Mouse (Mus musculus): ENCODE measurements around the gene Arrb2. TPM values are rescaled to one million over a fixed set of nuclear protein-coding genes. Genes with fewer than 3 reads are reported as not detected.
A peak's percentile ranks its signal among the peaks of the same experiment; 100 is the strongest.
"Not testable (repeated sequence)": the region's sequence is repeated elsewhere in the genome, so short reads cannot be mapped to it uniquely, and the experiment has no call there.

The Arrb2 gene
- polyA plus RNA-seq, 1 experiment from 2014 or later: 19.0 TPM

DNA sequence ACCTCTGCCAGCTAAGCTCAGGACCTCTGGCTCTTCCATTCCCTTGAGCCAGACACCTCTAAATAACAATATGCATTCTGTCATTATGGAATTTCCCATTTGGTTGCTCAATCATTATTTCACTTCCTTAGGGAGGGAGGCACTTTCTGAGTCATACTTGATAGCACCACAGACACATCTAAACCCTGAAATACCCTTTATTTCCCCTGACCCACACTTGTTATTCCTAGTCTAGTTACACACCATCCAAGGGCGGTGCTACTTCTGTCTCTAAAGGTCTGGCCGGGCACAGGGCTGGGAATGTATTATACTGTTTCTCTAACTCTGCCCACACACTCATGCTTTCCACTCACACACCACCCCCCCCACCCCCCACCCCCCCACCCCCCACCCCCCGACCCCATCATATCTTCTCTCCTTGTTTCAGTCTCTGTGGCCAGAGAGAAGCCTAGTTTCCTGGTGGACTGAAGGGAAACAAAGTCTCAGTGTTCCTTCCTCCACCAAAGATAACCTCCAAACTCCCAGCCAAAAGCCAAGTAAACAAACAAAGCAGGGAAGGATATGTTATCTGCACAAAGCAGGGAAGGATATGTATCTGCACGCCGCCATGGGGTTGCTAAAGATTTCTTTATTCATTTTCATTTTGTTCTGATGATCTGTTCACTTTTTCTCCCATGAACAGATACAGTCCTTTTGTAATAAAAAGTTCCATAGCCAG, 35.6 kb downstream of the Arrb2 start:
- Histone ChIP-seq H3K27me3 (replicated peaks; ENCODE audit: control insufficient read depth, insufficient read depth, low read length) (peaks cover 22% of the 10 kb centered on the region), H3K4me1 (ENCODE audit: control insufficient read depth, insufficient read depth, low read length) (peaks cover 11% of the 10 kb centered on the region), H3K4me2 (ENCODE audit: low read depth, low read length) (no peak overlapping the region), H3K36me3 (ENCODE audit: control insufficient read depth, insufficient read depth, low read length) (no peaks in the 10 kb centered on the region), H3K9me3 (ENCODE audit: control insufficient read depth, low read length) (no peaks in the 10 kb centered on the region), H3K27ac (replicated peaks; ENCODE audit: low read depth, low read length) (no peak overlapping the region), H3K9ac (ENCODE audit: low read depth, low read length) (no peak overlapping the region), H3K4me3 (ENCODE audit: low read depth, low read length) (no peak overlapping the region)
- 84% methylated on average over 5 of the region's 5 CpGs for WGBS
- DNase-seq (ENCODE audit: low spot score) (no peak), ATAC-seq (ENCODE audit: low read depth) (no peak)

GRCm38 (mm10) chr11:70469764-70470163, 37.3 kb downstream of the Arrb2 start:
- DNase-seq (ENCODE audit: low spot score) (no peak), ATAC-seq (ENCODE audit: low read depth) (no peak)
- Histone ChIP-seq H3K4me2 (ENCODE audit: low read depth, low read length) (no peak overlapping the region), H3K27ac (replicated peaks; ENCODE audit: low read depth, low read length) (no peak overlapping the region), H3K9ac (ENCODE audit: low read depth, low read length) (no peak overlapping the region), H3K27me3 (replicated peaks; ENCODE audit: control insufficient read depth, insufficient read depth, low read length) (peaks cover 13% of the 10 kb centered on the region), H3K4me1 (ENCODE audit: control insufficient read depth, insufficient read depth, low read length) (peaks cover 11% of the 10 kb centered on the region), H3K4me3 (ENCODE audit: low read depth, low read length) (no peak overlapping the region), H3K36me3 (ENCODE audit: control insufficient read depth, insufficient read depth, low read length) (no peaks in the 10 kb centered on the region), H3K9me3 (ENCODE audit: control insufficient read depth, low read length) (no peaks in the 10 kb centered on the region)
- 84% methylated on average over 3 of the region's 3 CpGs for WGBS

DNA sequence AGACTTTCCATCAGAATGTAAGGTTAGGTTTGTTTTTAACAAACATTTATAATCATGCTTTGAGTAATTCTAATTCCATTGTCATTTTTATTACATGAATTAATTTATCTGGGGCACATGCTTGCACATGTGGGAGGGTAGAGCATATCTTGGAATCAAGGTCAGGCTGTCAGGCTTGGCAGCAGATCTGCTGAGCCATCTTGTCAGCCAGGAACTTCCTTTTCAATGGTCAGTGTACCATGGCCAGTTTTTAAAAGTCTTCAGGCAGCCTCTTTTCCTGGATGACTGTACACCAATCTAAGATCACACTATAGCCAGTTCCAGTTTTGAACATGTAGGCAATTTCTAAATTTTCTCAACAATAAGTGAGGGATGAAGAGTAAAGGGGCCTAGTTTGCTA, 40.3 kb downstream of the Arrb2 start:
- H3K4me3 ChIP-seq (ENCODE audit: low read depth, low read length): no peak overlapping the region
- no peaks in the 10 kb centered on the region for H3K27me3 ChIP-seq (replicated peaks; ENCODE audit: control insufficient read depth, insufficient read depth, low read length)
- H3K9ac ChIP-seq (ENCODE audit: low read depth, low read length): no peak overlapping the region
- H3K36me3 ChIP-seq (ENCODE audit: control insufficient read depth, insufficient read depth, low read length): no peaks in the 10 kb centered on the region
- no peaks in the 10 kb centered on the region for H3K9me3 ChIP-seq (ENCODE audit: control insufficient read depth, low read length)
- no peaks in the 10 kb centered on the region for H3K4me1 ChIP-seq (ENCODE audit: control insufficient read depth, insufficient read depth, low read length)
- DNase-seq (ENCODE audit: low spot score) (no peak), ATAC-seq (ENCODE audit: low read depth) (no peak)
- no peak overlapping the region for H3K4me2 ChIP-seq (ENCODE audit: low read depth, low read length)
- no peak overlapping the region for H3K27ac ChIP-seq (replicated peaks; ENCODE audit: low read depth, low read length)

DNA sequence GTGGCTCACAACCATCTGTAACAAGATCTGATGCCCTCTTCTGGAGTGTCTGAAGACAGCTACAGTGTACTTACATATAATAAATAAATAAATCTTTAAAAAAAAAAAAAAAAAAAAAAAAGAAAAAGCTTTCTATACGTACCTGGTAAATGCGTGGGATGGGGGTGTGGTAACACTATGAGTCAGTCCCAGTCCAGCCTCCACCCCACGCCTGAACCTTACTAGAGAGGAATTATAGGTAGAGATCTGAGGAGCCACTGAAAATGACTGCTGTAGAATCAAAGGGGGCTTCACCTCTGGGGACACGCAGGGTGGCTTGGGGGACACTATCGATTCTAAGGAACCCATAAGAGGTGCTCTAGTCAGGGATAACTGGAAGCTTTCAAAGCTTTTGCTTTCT, 40.9 kb downstream of the Arrb2 start:
- ATAC-seq (ENCODE audit: low read depth); H3K36me3 ChIP-seq (ENCODE audit: control insufficient read depth, insufficient read depth, low read length); H3K4me1 ChIP-seq (ENCODE audit: control insufficient read depth, insufficient read depth, low read length); H3K4me3 ChIP-seq (ENCODE audit: low read depth, low read length); H3K4me2 ChIP-seq (ENCODE audit: low read depth, low read length); H3K9ac ChIP-seq (ENCODE audit: low read depth, low read length); H3K9me3 ChIP-seq (ENCODE audit: control insufficient read depth, low read length); H3K27me3 ChIP-seq (replicated peaks; ENCODE audit: control insufficient read depth, insufficient read depth, low read length); DNase-seq (ENCODE audit: low spot score); H3K27ac ChIP-seq (replicated peaks; ENCODE audit: low read depth, low read length): not testable (repeated sequence)
- 81% methylated on average over 5 of the region's 5 CpGs for WGBS

GRCm38 (mm10) chr11:70474872-70475534, 42.6 kb downstream of the Arrb2 start:
- H3K9me3 ChIP-seq (ENCODE audit: control insufficient read depth, low read length): no peaks in the 10 kb centered on the region
- H3K4me3 ChIP-seq (ENCODE audit: low read depth, low read length): no peak overlapping the region
- H3K4me2 ChIP-seq (ENCODE audit: low read depth, low read length): no peak overlapping the region
- H3K27ac ChIP-seq (replicated peaks; ENCODE audit: low read depth, low read length): no peak overlapping the region
- no peaks in the 10 kb centered on the region for H3K27me3 ChIP-seq (replicated peaks; ENCODE audit: control insufficient read depth, insufficient read depth, low read length)
- no peak overlapping the region for H3K9ac ChIP-seq (ENCODE audit: low read depth, low read length)
- WGBS: 77% methylated on average over 12 of the region's 12 CpGs
- H3K36me3 ChIP-seq (ENCODE audit: control insufficient read depth, insufficient read depth, low read length): no peaks in the 10 kb centered on the region
- ATAC-seq (ENCODE audit: low read depth) (no peak), DNase-seq (ENCODE audit: low spot score) (no peak)
- H3K4me1 ChIP-seq (ENCODE audit: control insufficient read depth, insufficient read depth, low read length): no peaks in the 10 kb centered on the region

- Histone ChIP-seq H3K4me1 (ENCODE audit: control insufficient read depth, insufficient read depth, low read length) (no peaks in the 10 kb centered on the region), H3K9ac (ENCODE audit: low read depth, low read length) (no peak overlapping the region), H3K4me3 (ENCODE audit: low read depth, low read length) (no peak overlapping the region), H3K36me3 (ENCODE audit: control insufficient read depth, insufficient read depth, low read length) (no peaks in the 10 kb centered on the region), H3K27ac (replicated peaks; ENCODE audit: low read depth, low read length) (no peak overlapping the region), H3K9me3 (ENCODE audit: control insufficient read depth, low read length) (no peaks in the 10 kb centered on the region), H3K27me3 (replicated peaks; ENCODE audit: control insufficient read depth, insufficient read depth, low read length) (no peaks in the 10 kb centered on the region), H3K4me2 (ENCODE audit: low read depth, low read length) (no peak overlapping the region)
- DNase-seq (ENCODE audit: low spot score): no peak
- ATAC-seq (ENCODE audit: low read depth): no peak
- 49% methylated on average over 2 of the region's 2 CpGs for WGBS
These were observed 53.1 kb downstream of the Arrb2 start for GRCm38 (mm10) chr11:70485498-70485897.

DNA sequence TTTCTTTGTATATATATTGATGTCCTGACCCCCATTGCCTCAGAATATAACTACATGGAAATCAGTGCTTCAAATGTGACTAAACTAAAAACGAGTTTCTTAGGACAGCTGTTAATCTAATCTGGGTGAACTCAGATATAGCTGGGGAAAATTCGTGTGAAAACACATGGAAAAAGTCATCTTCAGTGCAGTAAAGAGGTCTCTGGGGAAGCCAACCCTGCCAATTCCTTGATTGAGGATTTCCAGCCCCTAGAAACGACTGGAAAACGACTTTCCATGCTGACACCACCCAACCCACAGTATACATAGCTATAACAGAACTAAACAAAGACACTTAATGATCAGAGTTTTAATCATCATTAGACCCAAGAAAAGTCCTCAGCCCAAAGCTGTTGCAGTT, 55.4 kb downstream of the Arrb2 start:
- Histone ChIP-seq H3K27me3 (replicated peaks; ENCODE audit: control insufficient read depth, insufficient read depth, low read length) (no peaks in the 10 kb centered on the region), H3K36me3 (ENCODE audit: control insufficient read depth, insufficient read depth, low read length) (no peaks in the 10 kb centered on the region), H3K27ac (replicated peaks; ENCODE audit: low read depth, low read length) (no peak overlapping the region), H3K4me2 (ENCODE audit: low read depth, low read length) (no peak overlapping the region), H3K9me3 (ENCODE audit: control insufficient read depth, low read length) (peaks cover 4% of the 10 kb centered on the region; the same call in 1 of the 2 replicates), H3K4me3 (ENCODE audit: low read depth, low read length) (no peak overlapping the region), H3K4me1 (ENCODE audit: control insufficient read depth, insufficient read depth, low read length) (no peaks in the 10 kb centered on the region), H3K9ac (ENCODE audit: low read depth, low read length) (no peak overlapping the region)
- 30% methylated on average over 4 of the region's 4 CpGs for WGBS
- DNase-seq (ENCODE audit: low spot score): peak; percentile 10
- ATAC-seq (ENCODE audit: low read depth): no peak

DNA sequence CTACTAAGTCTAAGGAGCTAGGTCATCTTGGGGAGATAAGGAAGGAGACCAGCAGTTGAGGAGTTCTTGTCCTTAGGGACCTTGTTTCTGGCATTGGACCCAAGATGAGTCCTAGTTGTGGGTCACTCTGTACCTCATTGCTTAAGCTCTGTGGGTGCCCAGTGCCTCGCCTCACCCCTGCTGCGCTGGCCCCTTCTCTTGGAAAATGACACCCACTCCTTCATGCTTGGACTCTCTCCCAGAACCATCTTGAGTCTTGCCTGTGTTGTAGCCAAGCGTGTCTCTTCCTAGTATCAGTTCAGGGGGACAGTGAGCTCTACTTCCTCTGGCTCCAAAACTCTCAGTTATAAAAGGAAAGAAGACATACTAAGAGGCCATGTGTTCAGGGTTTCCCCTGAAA, 56.7 kb downstream of the Arrb2 start:
- Histone ChIP-seq H3K4me1 (ENCODE audit: control insufficient read depth, insufficient read depth, low read length) (no peaks in the 10 kb centered on the region), H3K4me2 (ENCODE audit: low read depth, low read length) (no peak overlapping the region), H3K27ac (replicated peaks; ENCODE audit: low read depth, low read length) (no peak overlapping the region), H3K9me3 (ENCODE audit: control insufficient read depth, low read length) (peaks cover 4% of the 10 kb centered on the region; the same call in 1 of the 2 replicates), H3K9ac (ENCODE audit: low read depth, low read length) (no peak overlapping the region), H3K27me3 (replicated peaks; ENCODE audit: control insufficient read depth, insufficient read depth, low read length) (no peaks in the 10 kb centered on the region), H3K36me3 (ENCODE audit: control insufficient read depth, insufficient read depth, low read length) (no peaks in the 10 kb centered on the region), H3K4me3 (ENCODE audit: low read depth, low read length) (no peak overlapping the region)
- no peak for ATAC-seq (ENCODE audit: low read depth)
- no peak for DNase-seq (ENCODE audit: low spot score)
- 86% methylated on average over 3 of the region's 3 CpGs for WGBS

DNA sequence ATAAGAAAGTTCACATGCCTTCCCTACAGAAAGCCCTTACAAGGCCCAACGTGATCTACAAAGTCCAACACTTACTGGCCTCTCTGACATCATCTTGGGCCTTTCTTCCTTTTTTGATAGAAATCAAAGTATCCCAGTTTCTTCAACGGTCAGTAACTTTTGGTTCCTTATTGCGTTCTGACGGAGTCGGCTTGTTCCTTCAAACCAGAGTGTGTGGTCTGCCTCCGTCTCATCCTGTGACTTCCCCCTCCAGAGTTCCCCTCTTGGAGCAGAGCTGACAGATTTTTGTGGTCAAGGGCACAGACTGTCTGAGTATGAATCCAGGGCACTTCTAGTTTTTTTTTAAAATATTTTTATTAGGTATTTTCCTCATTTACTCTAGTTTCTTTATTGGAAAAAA, 57.2 kb downstream of the Arrb2 start:
- ATAC-seq (ENCODE audit: low read depth): no peak
- H3K36me3 ChIP-seq (ENCODE audit: control insufficient read depth, insufficient read depth, low read length): no peaks in the 10 kb centered on the region
- H3K27me3 ChIP-seq (replicated peaks; ENCODE audit: control insufficient read depth, insufficient read depth, low read length): no peaks in the 10 kb centered on the region
- no peak overlapping the region for H3K4me2 ChIP-seq (ENCODE audit: low read depth, low read length)
- DNase-seq (ENCODE audit: low spot score): peak; percentile 6
- WGBS: 78% methylated on average over 6 of the region's 6 CpGs
- peaks cover 4% of the 10 kb centered on the region; the same call in 1 of the 2 replicates for H3K9me3 ChIP-seq (ENCODE audit: control insufficient read depth, low read length)
- no peak overlapping the region for H3K4me3 ChIP-seq (ENCODE audit: low read depth, low read length)
- H3K4me1 ChIP-seq (ENCODE audit: control insufficient read depth, insufficient read depth, low read length): no peaks in the 10 kb centered on the region
- no peak overlapping the region for H3K27ac ChIP-seq (replicated peaks; ENCODE audit: low read depth, low read length)
- H3K9ac ChIP-seq (ENCODE audit: low read depth, low read length): no peak overlapping the region

Measured in embryonic facial prominence, embryonic 14.5 days (tissue).